Mouse (Mus musculus) midbrain, embryonic 12.5 days (tissue): ENCODE data around the gene Gm10471. TPM values are rescaled to one million over a fixed set of nuclear protein-coding genes. Genes with fewer than 3 reads are reported as not detected.
"Not testable (repeated sequence)": the region's sequence is repeated elsewhere in the genome, so short reads cannot be mapped to it uniquely, and the experiment has no call there.

Source experiments
- ATAC-seq: fragments of 200-750 bp; cut with Nextera tagmentation; 2 replicates; pipeline ENCODE4 v1.8.0; 2017; ENCODE audit warnings: low read depth, moderate TSS enrichment, moderate library complexity; ENCODE audit not compliant: low FRiP score
- H3K27ac ChIP-seq: fragments of 300-500 bp; sonication (generic); replicated peaks from 2 replicates; pipeline ENCODE4 v1.5.1; 2016; ENCODE audit warnings: mild to moderate bottlenecking
- H3K27me3 ChIP-seq: fragments of 300-500 bp; sonication (generic); 2 replicates; pipeline ENCODE4 v1.6.1; 2016; ENCODE audit warnings: mild to moderate bottlenecking
- H3K36me3 ChIP-seq: fragments of 300-500 bp; sonication (generic); 2 replicates; pipeline ENCODE4 v1.6.1; 2016
- H3K4me1 ChIP-seq: fragments of 300-500 bp; sonication (generic); 2 replicates; pipeline ENCODE4 v1.6.1; 2016
- H3K4me2 ChIP-seq: fragments of 300-500 bp; sonication (generic); replicated peaks from 2 replicates; pipeline ENCODE4 v1.6.1; 2016; ENCODE audit warnings: mild to moderate bottlenecking, moderate library complexity
- H3K4me3 ChIP-seq: fragments of 300-500 bp; sonication (generic); 2 replicates; pipeline ENCODE4 v1.5.1; 2016; ENCODE audit warnings: mild to moderate bottlenecking
- H3K9ac ChIP-seq: fragments of 300-500 bp; sonication (generic); replicated peaks from 2 replicates; pipeline ENCODE4 v1.6.1; 2016; ENCODE audit warnings: mild to moderate bottlenecking, moderate library complexity
- H3K9me3 ChIP-seq: fragments of 300-500 bp; sonication (generic); 2 replicates; pipeline ENCODE4 v1.6.1; 2016; ENCODE audit warnings: mild to moderate bottlenecking
- WGBS: fragments of 180-500 bp; shearing (Covaris S2); methylation state at CpG from one replicate; pipeline ENCODE4 v1.1.7; 2016; 5-methylcytosine and 5-hydroxymethylcytosine counted together
- polyA plus RNA-seq: library from polyadenylated mRNA; unstranded; fragments of >200 nt; fragmentation: Nextera tagmentation; extraction: Ambion mirVana; gene quantifications from 2 replicates; pipeline ENCODE4 v1.2.1, GENCODE M21; 2016

The Gm10471 gene
- 0.08 TPM in 1 of 2 replicates, not detected in the other for polyA plus RNA-seq

GRCm38 (mm10) chr5:26089191-26089590 is at the start of gene Gm10471:
TSS of gene Gm10471 (minus strand) at chr5:26089291.
- H3K36me3 ChIP-seq, H3K27ac ChIP-seq, H3K9ac ChIP-seq, H3K4me3 ChIP-seq, H3K9me3 ChIP-seq, ATAC-seq, H3K27me3 ChIP-seq, H3K4me2 ChIP-seq, H3K4me1 ChIP-seq: not testable (repeated sequence)
- WGBS: 80% methylated on average over 1 of the region's 1 CpGs

GRCm38 (mm10) chr5:26121321-26121720 is 32.2 kb upstream of the Gm10471 start, which contains the start of gene Gm10220:
TSS of gene Gm10220 (minus strand) at chr5:26121421.
- not testable (repeated sequence) for H3K9ac ChIP-seq

GRCm38 (mm10) chr5:26105262-26105661 is 16.2 kb upstream of the Gm10471 start, which contains the start of gene 5031410I06Rik:
TSS of gene 5031410I06Rik (minus strand) at chr5:26105362.
- H3K36me3 ChIP-seq, H3K9ac ChIP-seq, H3K27me3 ChIP-seq, H3K4me3 ChIP-seq, H3K27ac ChIP-seq, ATAC-seq, H3K4me2 ChIP-seq, H3K4me1 ChIP-seq, H3K9me3 ChIP-seq: not testable (repeated sequence)
- WGBS: no CpG with 5 or more reads among the region's 3 CpGs

More at GRCm38 (mm10) chr5:26121321-26121720, 32.2 kb upstream of the Gm10471 start, which contains the start of gene Gm10220:
- not testable (repeated sequence) for H3K9me3 ChIP-seq, ATAC-seq, H3K27ac ChIP-seq, H3K27me3 ChIP-seq, H3K4me3 ChIP-seq, H3K36me3 ChIP-seq, H3K4me1 ChIP-seq, H3K4me2 ChIP-seq
- no CpG with 5 or more reads among the region's 3 CpGs for WGBS

- H3K36me3 ChIP-seq, H3K4me1 ChIP-seq, H3K9me3 ChIP-seq, H3K4me2 ChIP-seq, ATAC-seq, H3K27ac ChIP-seq, H3K27me3 ChIP-seq, H3K4me3 ChIP-seq, H3K9ac ChIP-seq: not testable (repeated sequence)
Measured at GRCm38 (mm10) chr5:26079023-26079422, 10.1 kb downstream of the Gm10471 start.

GRCm38 (mm10) chr5:26070716-26071115 is 18.4 kb downstream of the Gm10471 start:
- H3K27me3 ChIP-seq: no peaks in the 10 kb centered on the region
- H3K4me2 ChIP-seq: no peak overlapping the region
- H3K4me3 ChIP-seq: no peak overlapping the region
- no peak overlapping the region for H3K9ac ChIP-seq
- ATAC-seq: no peak
- 91% methylated on average over 24 of the region's 24 CpGs for WGBS
- no peak overlapping the region for H3K27ac ChIP-seq
- no peaks in the 10 kb centered on the region for H3K36me3 ChIP-seq
- no peaks in the 10 kb centered on the region for H3K9me3 ChIP-seq
- H3K4me1 ChIP-seq: no peaks in the 10 kb centered on the region

GRCm38 (mm10) chr5:26058481-26058880 is 30.6 kb downstream of the Gm10471 start, which contains the start of gene Gm7347:
TSS of gene Gm7347 (minus strand) at chr5:26058581.
- not testable (repeated sequence) for H3K9me3 ChIP-seq, H3K27me3 ChIP-seq, H3K27ac ChIP-seq, H3K9ac ChIP-seq, H3K4me1 ChIP-seq, H3K4me3 ChIP-seq, H3K4me2 ChIP-seq, ATAC-seq, H3K36me3 ChIP-seq
- no CpG with 5 or more reads among the region's 2 CpGs for WGBS

- ATAC-seq: not testable (repeated sequence)
- WGBS: 77% methylated on average over 2 of the region's 2 CpGs
Measured at GRCm38 (mm10) chr5:26039458-26039857, 49.6 kb downstream of the Gm10471 start, which contains the start of gene Speer4a. TSS of gene Speer4a (minus strand) at chr5:26039558.

More at GRCm38 (mm10) chr5:26039458-26039857, 49.6 kb downstream of the Gm10471 start, which contains the start of gene Speer4a:
- not testable (repeated sequence) for H3K4me1 ChIP-seq, H3K9me3 ChIP-seq, H3K27ac ChIP-seq, H3K36me3 ChIP-seq, H3K4me3 ChIP-seq, H3K9ac ChIP-seq, H3K27me3 ChIP-seq, H3K4me2 ChIP-seq

Other genes with a start within 250 kb of the Gm10471 start
- gene Gm21663, start 146.9 kb downstream of the Gm10471 start, polyA plus RNA-seq: not detected in 2 replicates
- 0.12 TPM in 1 of 2 replicates, not detected in the other for gene Gm21671, start 134.9 kb downstream of the Gm10471 start, polyA plus RNA-seq
- gene Gm21680, start 116.6 kb downstream of the Gm10471 start, polyA plus RNA-seq: not detected in 2 replicates
- gene Gm21698, start 100.6 kb downstream of the Gm10471 start, polyA plus RNA-seq: not detected in 2 replicates
- gene Gm1979, start 84.5 kb downstream of the Gm10471 start, polyA plus RNA-seq: 0.10 TPM in 1 of 2 replicates, not detected in the other
- 0.09 TPM in 1 of 2 replicates, not detected in the other for gene Gm5862, start 66.4 kb downstream of the Gm10471 start, polyA plus RNA-seq
- 0.17 TPM in 1 of 2 replicates, not detected in the other for gene Speer4a, start 49.7 kb downstream of the Gm10471 start, polyA plus RNA-seq
- not detected in 2 replicates for gene Gm7347, start 30.7 kb downstream of the Gm10471 start, polyA plus RNA-seq
- gene 5031410I06Rik, start 16.1 kb upstream of the Gm10471 start, polyA plus RNA-seq: 0.13 TPM in 1 of 2 replicates, not detected in the other
- gene Gm10220, start 32.1 kb upstream of the Gm10471 start, polyA plus RNA-seq: 0.09 TPM in 1 of 2 replicates, not detected in the other
- not detected in 2 replicates for gene Gm7361, start 168.4 kb upstream of the Gm10471 start, polyA plus RNA-seq